Mouse (Mus musculus): Measurements from ENCODE around the gene Oas2. TPM values are rescaled to one million over a fixed set of nuclear protein-coding genes. Genes with fewer than 3 reads are reported as not detected.

Oas2 gene
- total RNA-seq, 1 experiment: 0.85 TPM

DNA sequence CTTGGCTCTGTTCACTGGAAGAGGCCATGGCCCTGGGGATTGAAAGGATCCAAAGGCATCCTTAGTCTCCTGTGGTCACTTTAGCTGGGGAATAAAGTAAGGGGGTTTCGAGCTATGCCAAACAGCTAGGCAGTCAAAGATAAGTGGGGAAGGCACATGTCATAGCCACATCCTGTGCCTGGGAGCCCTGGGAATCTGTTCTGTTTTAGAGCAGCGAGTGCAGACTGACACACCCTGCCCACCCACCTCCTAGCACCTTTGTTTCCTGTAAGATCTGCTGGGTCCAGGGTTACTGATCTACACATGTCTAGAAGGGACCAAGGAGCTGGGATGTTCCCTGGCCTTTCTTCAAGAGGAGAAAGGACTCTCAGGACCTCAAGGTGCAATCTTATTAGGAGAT is 29.3 kb upstream of the Oas2 start:
- in situ Hi-C loops (cut with MboI; ENCODE audit: low sequenced_read_pairs in 2 of 2, unreplicated experiment in 2 of 2): no loop called here
- Histone ChIP-seq H3K27ac (ENCODE audit: insufficient read depth, low read depth, low read length, poor library complexity, severe bottlenecking) (no peak overlapping the region), H3K4me1 (ENCODE audit: control insufficient read depth in 2 of 2, insufficient read depth in 2 of 2, low read length in 2 of 2, poor library complexity in 1 of 2) (peaks cover 7 to 10% of the 10 kb centered on the region in 2 experiments; a peak in 1 of 4 replicates), H3K4me3 (ENCODE audit: insufficient read depth in 1 of 2, low read depth in 1 of 2, low read length in 2 of 2, poor library complexity in 1 of 2, severe bottlenecking in 1 of 2) (no peak overlapping the region), H3K36me3 (ENCODE audit: control insufficient read depth, insufficient read depth, low read length, poor library complexity, severe bottlenecking) (no peaks in the 10 kb centered on the region), H3K9ac (ENCODE audit: insufficient read depth, low read depth, low read length, poor library complexity, severe bottlenecking) (no peak overlapping the region), H3K9me3 (ENCODE audit: control insufficient read depth, insufficient read depth, low read depth, low read length) (no peaks in the 10 kb centered on the region)
- no peak for DNase-seq (ENCODE audit: low read depth, low spot score)
- TF ChIP-seq ZC3H11A (IDR thresholded peaks at IDR 0.05; ENCODE audit: borderline replicate concordance, low read depth, low read length): no peak
- TF ChIP-seq ZNF384 (IDR thresholded peaks at IDR 0.05; ENCODE audit: low read depth, low read length): no peak
- TF ChIP-seq MAFK (IDR thresholded peaks at IDR 0.05; ENCODE audit: insufficient read depth, low read depth, low read length): no peak
- no peak for TF ChIP-seq HCFC1 (IDR thresholded peaks at IDR 0.05; ENCODE audit: borderline replicate concordance, insufficient read depth, low read length)
- no peak for TF ChIP-seq CHD2 (IDR thresholded peaks at IDR 0.05; ENCODE audit: low read depth, low read length)

DNA sequence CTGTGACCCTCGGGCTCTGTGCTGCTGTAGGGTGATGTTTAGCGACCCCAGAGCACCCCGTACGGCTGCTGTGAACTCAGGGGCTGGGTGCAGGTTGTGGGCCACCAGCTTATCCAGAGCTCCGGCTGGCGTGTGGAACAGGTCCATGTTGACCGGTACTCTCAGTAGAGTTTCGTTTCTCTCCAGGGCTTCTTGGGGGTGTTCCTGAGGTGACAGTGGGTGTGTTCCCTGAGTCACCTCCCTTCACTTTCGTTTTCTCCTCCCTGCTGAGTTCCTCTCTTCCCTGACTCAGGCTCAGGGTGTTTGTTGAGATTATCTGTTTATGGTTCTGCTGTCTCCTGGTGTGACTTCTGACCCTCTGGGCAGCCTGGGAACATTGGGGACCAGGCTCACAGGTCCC is 27.8 kb upstream of the Oas2 start, which contains the start of gene Oas3:
Gene Oas3, minus strand, starts transcription at position 184 of the 400 bp plus-strand sequence.
- H3K4me3 ChIP-seq (ENCODE audit: insufficient read depth in 1 of 2, low read depth in 1 of 2, low read length in 2 of 2, poor library complexity in 1 of 2, severe bottlenecking in 1 of 2): no peak within 1 kb of the TSS
- no peak for DNase-seq (ENCODE audit: low read depth, low spot score)
- H3K36me3 ChIP-seq (ENCODE audit: control insufficient read depth, insufficient read depth, low read length, poor library complexity, severe bottlenecking): no peaks in the 10 kb centered on the region
- in situ Hi-C loops (cut with MboI; ENCODE audit: low sequenced_read_pairs in 2 of 2, unreplicated experiment in 2 of 2): no loop called here
- H3K9me3 ChIP-seq (ENCODE audit: control insufficient read depth, insufficient read depth, low read depth, low read length): no peaks in the 10 kb centered on the region
- TF ChIP-seq MAFK (IDR thresholded peaks at IDR 0.05; ENCODE audit: insufficient read depth, low read depth, low read length) (no peak), CHD2 (IDR thresholded peaks at IDR 0.05; ENCODE audit: low read depth, low read length) (no peak), ZC3H11A (IDR thresholded peaks at IDR 0.05; ENCODE audit: borderline replicate concordance, low read depth, low read length) (no peak), ZNF384 (IDR thresholded peaks at IDR 0.05; ENCODE audit: low read depth, low read length) (no peak), HCFC1 (IDR thresholded peaks at IDR 0.05; ENCODE audit: borderline replicate concordance, insufficient read depth, low read length) (no peak)
- H3K9ac ChIP-seq (ENCODE audit: insufficient read depth, low read depth, low read length, poor library complexity, severe bottlenecking): no peak within 1 kb of the TSS
- H3K4me1 ChIP-seq (ENCODE audit: control insufficient read depth in 2 of 2, insufficient read depth in 2 of 2, low read length in 2 of 2, poor library complexity in 1 of 2): peaks cover 4 to 7% of the 10 kb centered on the region in 2 experiments; a peak in 1 of 4 replicates
- H3K27ac ChIP-seq (ENCODE audit: insufficient read depth, low read depth, low read length, poor library complexity, severe bottlenecking): no peak within 1 kb of the TSS

DNA sequence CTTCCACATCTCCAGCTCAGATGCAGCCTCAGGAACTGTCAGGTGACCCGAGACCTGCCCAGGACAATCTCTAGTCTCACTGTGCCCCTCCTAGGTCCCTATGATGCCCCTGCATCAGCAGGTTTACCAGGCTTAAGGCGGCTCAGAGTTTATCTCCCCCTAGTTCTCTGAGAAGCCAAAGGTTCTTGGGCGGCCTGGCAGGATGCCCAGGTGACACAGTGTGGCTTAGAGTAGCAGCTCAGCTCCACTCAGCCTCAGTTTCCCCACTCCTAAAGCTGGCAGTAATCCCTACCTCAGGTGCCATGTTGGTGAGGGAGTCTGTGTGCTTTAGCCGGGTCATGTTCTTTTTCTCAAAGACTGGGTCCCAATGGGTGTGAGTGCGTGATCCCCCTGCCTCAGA is 27.1 kb upstream of the Oas2 start:
- Histone ChIP-seq H3K36me3 (ENCODE audit: control insufficient read depth, insufficient read depth, low read length, poor library complexity, severe bottlenecking) (no peaks in the 10 kb centered on the region), H3K9me3 (ENCODE audit: control insufficient read depth, insufficient read depth, low read depth, low read length) (no peaks in the 10 kb centered on the region), H3K27ac (ENCODE audit: insufficient read depth, low read depth, low read length, poor library complexity, severe bottlenecking) (no peak overlapping the region), H3K4me3 (ENCODE audit: insufficient read depth in 1 of 2, low read depth in 1 of 2, low read length in 2 of 2, poor library complexity in 1 of 2, severe bottlenecking in 1 of 2) (no peak overlapping the region), H3K9ac (ENCODE audit: insufficient read depth, low read depth, low read length, poor library complexity, severe bottlenecking) (no peak overlapping the region), H3K4me1 (ENCODE audit: control insufficient read depth in 2 of 2, insufficient read depth in 2 of 2, low read length in 2 of 2, poor library complexity in 1 of 2) (peaks cover 4% of the 10 kb centered on the region in 2 experiments; a peak in 1 of 4 replicates)
- in situ Hi-C loops (cut with MboI; ENCODE audit: low sequenced_read_pairs in 2 of 2, unreplicated experiment in 2 of 2): no loop called here
- TF ChIP-seq CHD2 (IDR thresholded peaks at IDR 0.05; ENCODE audit: low read depth, low read length) (no peak), MAFK (IDR thresholded peaks at IDR 0.05; ENCODE audit: insufficient read depth, low read depth, low read length) (no peak), ZNF384 (IDR thresholded peaks at IDR 0.05; ENCODE audit: low read depth, low read length) (no peak), ZC3H11A (IDR thresholded peaks at IDR 0.05; ENCODE audit: borderline replicate concordance, low read depth, low read length) (no peak), HCFC1 (IDR thresholded peaks at IDR 0.05; ENCODE audit: borderline replicate concordance, insufficient read depth, low read length) (no peak)
- DNase-seq (ENCODE audit: low read depth, low spot score): no peak

DNA sequence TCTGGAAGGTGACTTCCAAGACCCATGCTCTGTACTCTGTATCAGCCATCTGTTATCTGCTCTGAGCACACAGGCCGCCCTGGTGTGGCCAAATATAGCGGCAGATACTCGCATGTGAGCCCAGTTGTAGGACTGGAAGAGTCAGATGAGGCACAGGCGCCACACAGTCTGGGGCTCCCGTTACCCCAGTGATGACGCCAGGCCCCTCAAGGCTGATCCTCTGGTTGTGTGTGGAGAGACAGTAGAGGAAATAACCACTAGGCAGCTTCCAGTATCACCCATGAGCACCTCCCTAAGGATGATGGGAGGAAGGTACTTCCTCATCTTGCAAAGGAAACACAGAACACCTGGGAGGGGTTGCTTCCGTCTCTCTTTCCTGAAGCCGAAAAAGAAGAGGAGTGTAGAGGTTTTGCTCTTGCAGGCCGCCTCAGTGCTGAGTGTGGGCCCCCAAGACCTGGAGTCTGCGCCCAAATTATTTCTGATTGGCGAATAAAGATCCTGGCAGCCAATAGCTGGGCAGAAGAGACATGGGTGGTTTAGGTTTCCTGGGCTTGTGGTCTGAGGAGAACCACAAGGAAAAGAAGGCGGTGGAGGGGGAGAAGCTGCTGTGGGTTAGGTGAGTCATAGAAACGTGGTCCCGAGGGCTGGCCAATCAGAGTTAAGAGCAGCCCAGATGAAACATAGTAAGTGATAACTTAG is 25.8 kb upstream of the Oas2 start:
- TF ChIP-seq ZC3H11A (IDR thresholded peaks at IDR 0.05; ENCODE audit: borderline replicate concordance, low read depth, low read length) (no peak), CHD2 (IDR thresholded peaks at IDR 0.05; ENCODE audit: low read depth, low read length) (no peak), ZNF384 (IDR thresholded peaks at IDR 0.05; ENCODE audit: low read depth, low read length) (no peak), HCFC1 (IDR thresholded peaks at IDR 0.05; ENCODE audit: borderline replicate concordance, insufficient read depth, low read length) (no peak), MAFK (IDR thresholded peaks at IDR 0.05; ENCODE audit: insufficient read depth, low read depth, low read length) (no peak)
- DNase-seq (ENCODE audit: low read depth, low spot score): no peak
- Histone ChIP-seq H3K27ac (ENCODE audit: insufficient read depth, low read depth, low read length, poor library complexity, severe bottlenecking) (no peak overlapping the region), H3K9ac (ENCODE audit: insufficient read depth, low read depth, low read length, poor library complexity, severe bottlenecking) (peak overlapping the region; percentile 33; the same call in 1 of the 2 replicates), H3K9me3 (ENCODE audit: control insufficient read depth, insufficient read depth, low read depth, low read length) (no peaks in the 10 kb centered on the region), H3K4me1 (ENCODE audit: control insufficient read depth in 2 of 2, insufficient read depth in 2 of 2, low read length in 2 of 2, poor library complexity in 1 of 2) (peaks cover 4% of the 10 kb centered on the region in 2 experiments; a peak in 1 of 4 replicates), H3K4me3 (ENCODE audit: insufficient read depth in 1 of 2, low read depth in 1 of 2, low read length in 2 of 2, poor library complexity in 1 of 2, severe bottlenecking in 1 of 2) (no peak overlapping the region), H3K36me3 (ENCODE audit: control insufficient read depth, insufficient read depth, low read length, poor library complexity, severe bottlenecking) (no peaks in the 10 kb centered on the region)
- in situ Hi-C loops (cut with MboI; ENCODE audit: low sequenced_read_pairs in 2 of 2, unreplicated experiment in 2 of 2): no loop called here

All from ES-E14 (cell line).